Mouse (Mus musculus): Measurements from ENCODE around the gene Hist1h4h. TPM values are rescaled to one million over a fixed set of nuclear protein-coding genes. Genes with fewer than 3 reads are reported as not detected.

Gene Hist1h4h
- 5.4 TPM for polyA plus RNA-seq (2017; shearing (Covaris generic))

GRCm38 (mm10) chr13:23530901-23531875 lies at the start of gene Hist1h4h:
Gene Hist1h4h (plus strand): TSS chr13:23531050.

GRCm38 (mm10) chr13:23488400-23489322 lies 42.2 kb upstream of the Hist1h4h start, which contains the start of gene Btn2a2:
Gene Btn2a2 (minus strand): TSS chr13:23488857.

GRCm38 (mm10) chr13:23533560-23534367 lies 2.9 kb downstream of the Hist1h4h start, which contains the start of gene Hist1h2af:
Gene Hist1h2af (plus strand): TSS chr13:23533906.

GRCm38 (mm10) chr13:23535137-23536075 lies 4.6 kb downstream of the Hist1h4h start, which contains the start of gene Hist1h3g:
Gene Hist1h3g (plus strand): TSS chr13:23535422.

GRCm38 (mm10) chr13:23542999-23543607 lies 12.3 kb downstream of the Hist1h4h start, which contains the start of gene Hist1h2bh:
Gene Hist1h2bh (minus strand): TSS chr13:23543392.

GRCm38 (mm10) chr13:23543965-23544786 lies 13.3 kb downstream of the Hist1h4h start, which contains the start of gene Hist1h3f:
Gene Hist1h3f (plus strand): TSS chr13:23544052.

GRCm38 (mm10) chr13:23551146-23551834 lies 20.4 kb downstream of the Hist1h4h start, which contains the start of gene Hist1h4f:
Gene Hist1h4f (minus strand): TSS chr13:23551648.

GRCm38 (mm10) chr13:23552962-23553361 lies 22.1 kb downstream of the Hist1h4h start, which contains the start of gene Hist1h1d:
Gene Hist1h1d (plus strand): TSS chr13:23553262.

GRCm38 (mm10) chr13:23561883-23562659 lies 31.2 kb downstream of the Hist1h4h start, which contains the start of gene Hist1h3e:
Gene Hist1h3e (minus strand): TSS chr13:23562369.

GRCm38 (mm10) chr13:23571022-23571503 lies 40.2 kb downstream of the Hist1h4h start, which contains the start of the genes Hist1h2ae and Hist1h2bg:
Gene Hist1h2ae (minus strand): TSS chr13:23571220.
Gene Hist1h2bg (plus strand): TSS chr13:23571396.

GRCm38 (mm10) chr13:23573898-23574524 lies 43.2 kb downstream of the Hist1h4h start, which contains the start of the genes Hist1h2bf and Hist1h2ad:
Gene Hist1h2bf (minus strand): TSS chr13:23574196.
Gene Hist1h2ad (plus strand): TSS chr13:23574381.

GRCm38 (mm10) chr13:23575271-23575851 lies 44.5 kb downstream of the Hist1h4h start, which contains the start of gene Hist1h3d:
Gene Hist1h3d (plus strand): TSS chr13:23575763.

